ENCODE assay signal across 22 mouse cellular contexts in genomic region chr5:46139024-46139423, GRCm38 (mm10).
"Had no signal": no experiment of that assay in that cellular context is flagged by ENCODE, and none has a peak within 500 bp of the region (broad histone marks: within the 10 kb centered on the region; RNA-seq: fewer than 3 reads in every experiment).

No protein-coding gene starts in this region.

- H3K4me3 ChIP-seq: gastrocnemius, adult 2 months; heart, embryonic 13.5 days; heart, embryonic 15.5 days; hindbrain, embryonic 13.5 days; hindbrain, embryonic 15.5 days; layer of hippocampus, adult 2 months; left cerebral cortex, adult 2 months; limb, embryonic 10.5 days; limb, embryonic 12.5 days had no signal

- H3K36me3 ChIP-seq: heart, embryonic 13.5 days; heart, embryonic 15.5 days; hindbrain, embryonic 13.5 days; hindbrain, embryonic 15.5 days; limb, embryonic 10.5 days; limb, embryonic 12.5 days had no signal

- H3K4me2 ChIP-seq: heart, embryonic 11.5 days; heart, embryonic 13.5 days; heart, embryonic 15.5 days; hindbrain, embryonic 13.5 days; hindbrain, embryonic 15.5 days; limb, embryonic 12.5 days had no signal

- H3K4me1 ChIP-seq: limb, embryonic 10.5 days; limb, embryonic 12.5 days had no signal

- H3K27ac ChIP-seq: gastrocnemius, adult 2 months; heart, embryonic 13.5 days; heart, embryonic 15.5 days; hindbrain, embryonic 13.5 days; hindbrain, embryonic 15.5 days; hindbrain, postnatal 0 days; layer of hippocampus, adult 2 months; left cerebral cortex, adult 2 months; limb, embryonic 10.5 days; limb, embryonic 12.5 days had no signal

- H3K9ac ChIP-seq: heart, embryonic 13.5 days; heart, embryonic 15.5 days; hindbrain, embryonic 13.5 days; hindbrain, embryonic 15.5 days; limb, embryonic 12.5 days had no signal

- H3K9me3 ChIP-seq: heart, embryonic 13.5 days; heart, embryonic 15.5 days; hindbrain, embryonic 13.5 days; hindbrain, embryonic 15.5 days; limb, embryonic 10.5 days; limb, embryonic 12.5 days had no signal

- ATAC-seq: hindbrain, postnatal 0 days had no signal

- H3K27me3 ChIP-seq: heart, embryonic 13.5 days; heart, embryonic 15.5 days; hindbrain, embryonic 13.5 days; hindbrain, embryonic 15.5 days; limb, embryonic 12.5 days had no signal

- DNase-seq: gastrocnemius, adult 2 months; gastrocnemius, postnatal 10 days; gastrocnemius, postnatal 25 days; heart, adult 18-20 months; heart, postnatal 14 days; heart, postnatal 36 days; kidney, adult 18-20 months; kidney, adult 8-10 months; kidney, postnatal 10 days; kidney, postnatal 25 days; kidney, postnatal 4 days; liver had no signal
